Mouse (Mus musculus) left cerebral cortex, adult 11 months (tissue): ENCODE measurements around the gene Gm20741.

Source experiments
- DNase-seq: peaks from one replicate; pipeline ENCODE4 v3.0.0; 2022; ENCODE audit warnings: low spot score

Gene Gm20741

DNA sequence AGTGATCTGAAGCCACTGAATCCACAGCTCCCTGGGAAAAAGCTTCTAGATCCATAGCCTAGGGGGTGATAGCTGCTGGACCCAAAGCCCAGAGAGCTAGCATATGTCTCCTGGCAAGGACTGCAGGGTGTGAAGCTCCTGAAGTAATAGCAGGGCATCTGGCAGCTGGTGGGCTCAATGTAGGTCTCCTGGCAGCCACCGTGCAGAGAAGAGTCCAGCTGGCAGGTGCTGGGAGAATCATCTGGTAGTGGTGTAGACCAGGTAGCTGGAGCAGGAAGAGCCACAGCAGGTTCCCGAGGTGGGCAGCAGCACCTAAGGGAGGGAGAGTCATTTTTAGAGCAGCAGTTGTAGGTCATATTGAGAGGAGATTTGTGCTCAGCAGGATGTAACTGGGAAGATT lies at the start of gene Gm20741:
Gene Gm20741 (minus strand): TSS at position 394 of the 400 bp plus-strand sequence.
- DNase-seq = no peak

DNA sequence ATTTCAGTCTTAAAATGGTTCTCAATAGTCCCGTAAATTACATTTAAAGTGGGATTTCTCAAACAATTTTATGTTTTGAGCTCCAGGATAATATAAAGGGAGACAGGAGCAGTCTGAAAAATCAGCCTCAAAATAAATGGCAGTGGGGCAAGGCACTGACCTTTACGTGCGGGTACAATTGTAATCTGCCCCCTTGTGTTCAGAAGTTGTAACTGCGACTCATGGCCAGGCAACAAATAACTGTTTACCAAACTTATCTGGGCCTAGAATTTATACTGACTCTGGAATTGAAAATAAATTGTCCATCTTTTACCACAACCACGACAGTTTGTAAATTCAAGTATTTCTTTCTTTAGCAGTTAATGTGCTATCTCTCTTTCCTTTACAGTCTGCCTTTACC lies 39.4 kb upstream of the Gm20741 start:
- DNase-seq = no peak

DNA sequence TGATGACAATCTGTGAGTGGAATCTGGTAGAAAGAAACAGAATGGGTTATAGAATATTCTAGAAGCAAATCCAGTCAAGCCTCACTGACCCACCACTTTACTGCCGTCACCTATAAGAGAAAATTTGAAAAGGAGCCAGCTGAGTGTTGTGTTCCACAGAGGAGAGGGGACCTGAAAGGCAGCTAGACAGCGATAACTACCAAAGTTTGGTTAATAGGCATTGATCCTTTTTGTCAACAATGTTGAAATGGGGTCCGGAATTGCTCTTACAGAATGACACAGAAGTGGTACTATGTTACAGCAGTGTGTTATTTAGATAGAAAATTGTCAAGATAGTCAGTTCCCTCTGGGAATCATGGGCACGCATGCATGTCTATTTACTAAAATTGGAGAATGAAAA lies 36.5 kb upstream of the Gm20741 start:
- DNase-seq = no peak

DNA sequence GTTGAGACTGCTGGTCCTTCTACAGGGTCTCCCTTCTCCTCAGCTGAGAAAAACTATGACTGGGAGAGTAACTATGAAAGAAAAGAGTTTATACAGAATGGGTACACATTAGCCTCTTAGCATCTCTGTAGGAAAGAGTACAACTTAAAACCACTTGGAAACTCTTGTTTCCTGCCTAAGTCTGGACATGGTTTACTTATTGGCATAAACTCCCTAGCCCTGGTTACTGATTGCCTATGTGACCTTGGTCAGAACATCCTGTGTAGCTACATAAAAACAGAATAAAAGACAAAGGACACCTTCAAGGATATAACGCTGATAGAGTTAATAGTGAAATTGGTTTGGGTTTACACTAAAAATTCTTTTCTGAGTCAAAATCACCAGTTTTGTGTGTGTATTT lies 35.3 kb upstream of the Gm20741 start:
- no peak for DNase-seq

DNA sequence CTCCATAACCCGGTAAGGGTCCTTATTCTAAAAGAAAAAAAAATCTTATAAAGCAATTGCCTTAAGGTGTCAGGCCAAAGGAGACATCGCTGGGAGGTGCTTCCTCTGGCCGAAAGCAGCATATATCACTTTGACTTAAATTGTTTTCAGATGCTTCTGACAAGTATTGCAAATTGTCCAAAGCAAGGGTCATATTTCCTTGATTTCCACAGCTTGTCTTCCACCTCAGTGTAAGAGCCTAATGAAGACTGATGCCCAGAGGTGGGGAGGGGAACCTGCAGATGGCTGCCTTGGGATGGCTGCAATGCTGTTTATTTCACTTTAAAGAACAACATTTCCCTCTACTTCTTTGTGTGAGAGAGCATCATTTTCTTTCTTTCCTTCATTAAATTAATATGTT lies 15.0 kb upstream of the Gm20741 start:
- DNase-seq = no peak

DNA sequence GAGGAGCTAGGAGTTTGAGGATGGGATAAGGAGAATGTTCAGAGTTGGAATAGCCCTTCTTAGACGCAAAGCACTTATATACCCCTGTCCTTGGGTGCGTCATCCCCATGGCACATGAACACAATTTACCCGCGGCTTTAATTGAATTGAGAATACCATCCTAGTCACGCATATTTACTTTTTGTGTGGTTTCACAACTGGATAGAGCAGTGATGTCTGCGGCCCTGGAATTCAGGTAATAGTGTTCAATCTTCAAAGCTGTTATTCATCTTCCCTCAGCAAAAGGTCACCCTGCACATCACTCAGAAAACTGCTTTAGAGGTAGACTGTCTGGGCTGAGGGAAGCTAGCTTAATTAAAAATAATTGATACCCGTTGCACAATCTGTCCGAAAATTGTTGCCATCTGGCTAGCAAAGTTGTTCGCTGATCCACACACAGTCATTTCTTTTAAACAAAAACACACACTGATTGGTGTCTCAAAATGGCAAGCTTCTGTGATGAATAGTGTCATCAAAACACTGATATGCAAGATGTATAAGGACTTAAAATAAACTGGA lies 14.2 kb upstream of the Gm20741 start, which contains the start of gene Krtap14:
Gene Krtap14 (minus strand): TSS at position 51 of the 558 bp plus-strand sequence.
- no peak for DNase-seq

DNA sequence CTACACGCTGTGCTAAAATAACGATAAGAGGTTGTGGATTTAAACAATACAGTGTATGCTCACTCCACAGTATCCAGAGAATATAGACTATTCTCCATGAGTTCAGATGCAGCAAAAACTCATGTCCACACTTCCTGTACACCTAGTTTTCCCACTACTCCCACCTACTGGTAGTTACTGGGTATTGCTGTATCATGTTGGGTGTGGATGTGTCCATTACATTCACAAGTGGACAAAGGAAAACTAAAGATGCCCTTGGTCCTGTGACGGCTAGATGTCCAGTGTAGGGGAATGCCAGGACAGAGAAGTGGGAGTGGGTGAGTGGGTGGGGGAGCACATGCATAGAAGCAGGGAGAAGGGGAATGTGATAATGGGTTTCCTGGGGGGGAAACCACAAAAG lies 11.7 kb upstream of the Gm20741 start:
- peak; percentile 4 for DNase-seq

DNA sequence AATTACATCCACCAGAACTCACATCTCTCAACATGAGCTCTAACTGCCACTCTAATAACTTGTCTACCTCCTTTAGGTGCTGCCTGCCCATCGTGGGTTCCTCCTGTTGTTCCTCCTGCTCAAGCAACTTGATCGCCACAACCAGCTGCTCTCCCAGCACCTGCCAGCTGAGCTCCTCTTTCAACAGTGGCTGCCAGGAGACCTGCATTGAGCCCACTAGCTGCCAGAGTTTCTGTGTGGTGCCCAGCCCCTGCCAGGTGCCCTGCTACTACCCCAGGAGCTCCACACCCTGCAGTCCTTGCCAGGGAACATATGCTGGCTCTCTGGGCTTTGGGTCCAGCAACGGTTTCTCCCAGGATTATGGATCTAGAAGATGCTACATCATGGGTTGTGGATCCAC lies 8.0 kb upstream of the Gm20741 start, which contains the start of gene Krtap15:
Gene Krtap15 (plus strand): TSS at position 150 of the 400 bp plus-strand sequence.
- DNase-seq = no peak

DNA sequence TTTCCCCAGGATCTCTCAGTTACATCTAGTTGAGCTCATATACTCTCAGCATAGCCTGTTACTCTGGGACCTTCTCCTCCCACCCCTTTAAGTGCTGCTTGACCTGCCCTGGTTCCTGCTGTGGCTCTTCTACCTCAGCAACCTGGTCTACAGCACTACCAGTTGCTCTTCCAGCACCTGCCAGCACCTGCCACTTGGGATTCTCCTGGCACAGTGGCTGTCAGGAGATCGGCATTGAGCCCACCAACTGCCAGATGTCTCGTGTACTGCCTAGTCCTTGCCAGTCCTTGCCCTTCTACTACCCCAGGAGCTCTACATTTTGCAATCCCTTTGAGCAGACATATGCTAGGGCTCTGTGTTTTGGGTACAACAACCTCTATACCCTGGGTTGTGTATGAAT lies 25.2 kb downstream of the Gm20741 start:
- DNase-seq = no peak

DNA sequence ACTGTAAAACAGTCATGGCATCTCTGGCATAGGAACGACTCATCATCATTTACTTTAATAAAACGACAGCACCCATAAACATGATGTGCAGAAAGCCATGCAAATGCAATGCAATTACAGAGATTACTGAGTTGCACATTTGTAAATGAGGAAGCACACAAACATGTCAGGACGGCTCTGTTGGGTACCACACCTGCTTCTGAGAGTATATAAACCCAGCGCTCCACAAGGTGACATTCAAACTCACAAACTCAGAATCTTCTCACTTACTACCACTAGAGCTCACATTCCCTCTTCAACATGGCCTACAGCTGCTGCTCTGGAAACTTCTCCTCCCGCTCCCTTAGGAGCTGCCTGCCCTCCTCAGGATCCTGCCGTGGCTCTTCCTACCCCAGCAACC lies 34.4 kb downstream of the Gm20741 start, which contains the start of gene Gm5965:
Gene Gm5965 (plus strand): TSS at position 301 of the 400 bp plus-strand sequence.
- no peak for DNase-seq

DNA sequence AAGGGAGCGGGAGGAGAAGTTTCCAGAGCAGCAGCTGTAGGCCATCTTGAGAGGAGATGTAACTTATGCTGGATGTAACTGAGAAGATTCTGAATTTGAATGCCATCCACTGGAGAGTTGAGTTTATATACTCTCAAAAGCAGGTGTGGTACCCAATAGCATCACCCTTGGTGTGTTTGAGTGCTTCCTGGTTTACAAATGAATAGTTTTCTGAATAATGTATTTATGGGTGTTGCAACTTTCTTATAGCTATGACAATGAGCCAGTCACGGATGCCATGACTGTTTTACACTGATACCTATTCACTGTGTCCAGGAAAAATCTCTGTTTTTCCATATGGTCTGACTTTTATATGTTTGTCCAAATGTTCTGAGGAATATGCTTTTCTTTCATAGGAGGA lies 37.9 kb downstream of the Gm20741 start, which contains the start of gene 2310057N15Rik:
Gene 2310057N15Rik (minus strand): TSS at position 101 of the 400 bp plus-strand sequence.
- no peak for DNase-seq
